Mouse (Mus musculus) CD4-positive helper T cell, adult 2 months (primary cell): ENCODE results near the gene Xpnpep1.

Experiments
- DNase-seq: peaks from one replicate; pipeline ENCODE4 v3.0.0-alpha.2; 2012; ENCODE audit warnings: low read depth, missing footprints, low spot score

The Xpnpep1 gene

DNA sequence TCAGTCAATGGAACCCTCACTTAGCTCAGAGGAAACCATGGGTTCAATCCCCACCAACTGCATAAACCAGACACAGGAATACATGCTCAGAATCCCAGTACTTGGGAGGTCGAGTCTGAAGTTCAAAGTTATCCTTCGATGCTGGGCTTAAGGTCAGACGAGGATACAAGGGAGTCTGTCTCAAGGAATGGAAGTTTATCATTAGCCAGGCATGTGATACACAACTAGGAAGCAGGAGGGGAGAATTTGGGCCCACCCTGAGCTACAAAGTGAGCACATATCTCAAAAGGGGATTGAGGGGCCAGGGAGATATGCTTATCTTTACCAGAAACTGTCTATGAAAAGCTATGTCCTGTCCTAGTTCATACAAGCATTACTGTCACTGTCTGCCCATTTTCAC, 7.4 kb downstream of the Xpnpep1 start:
- no peak for DNase-seq

DNA sequence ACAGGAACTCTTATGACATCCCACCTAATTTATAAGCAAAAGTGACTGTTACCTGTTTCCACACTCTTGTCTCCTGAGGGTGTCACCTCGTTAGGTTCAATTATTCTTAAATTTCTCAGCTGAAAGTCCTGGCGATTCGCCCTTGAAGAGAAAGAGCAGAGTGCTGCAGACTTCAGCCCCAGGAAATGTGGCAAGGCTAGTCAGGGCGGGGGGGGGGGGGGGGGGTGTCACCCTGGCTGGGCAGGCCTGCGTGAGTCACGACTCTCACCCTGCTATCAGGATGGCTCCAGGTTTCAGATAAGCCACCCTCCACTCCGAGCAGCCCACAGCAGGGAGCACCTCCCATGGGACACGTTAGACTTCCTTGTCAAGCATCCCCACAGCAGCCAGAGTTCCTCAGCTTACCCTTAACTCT, 8.1 kb downstream of the Xpnpep1 start:
- DNase-seq, result no peak

DNA sequence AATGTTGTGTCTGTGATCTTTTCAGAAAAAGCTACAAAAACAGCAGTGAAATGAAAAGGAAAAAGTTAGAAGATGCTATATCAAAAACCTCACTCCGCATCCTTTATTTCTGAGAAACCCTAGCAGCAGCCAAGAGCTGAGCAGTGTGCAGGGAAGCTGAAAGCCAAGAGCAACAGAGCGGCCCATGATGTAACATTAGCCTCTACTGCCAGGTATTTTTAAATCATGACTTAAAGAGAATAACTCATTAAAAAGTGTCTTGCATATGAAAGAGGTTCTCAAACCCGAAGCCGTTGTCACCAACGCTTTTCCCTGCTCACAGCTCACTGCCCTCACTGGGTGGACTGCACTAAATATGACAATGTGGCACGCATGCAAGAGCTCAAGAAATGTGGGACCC, 9.7 kb downstream of the Xpnpep1 start:
- no peak for DNase-seq

DNA sequence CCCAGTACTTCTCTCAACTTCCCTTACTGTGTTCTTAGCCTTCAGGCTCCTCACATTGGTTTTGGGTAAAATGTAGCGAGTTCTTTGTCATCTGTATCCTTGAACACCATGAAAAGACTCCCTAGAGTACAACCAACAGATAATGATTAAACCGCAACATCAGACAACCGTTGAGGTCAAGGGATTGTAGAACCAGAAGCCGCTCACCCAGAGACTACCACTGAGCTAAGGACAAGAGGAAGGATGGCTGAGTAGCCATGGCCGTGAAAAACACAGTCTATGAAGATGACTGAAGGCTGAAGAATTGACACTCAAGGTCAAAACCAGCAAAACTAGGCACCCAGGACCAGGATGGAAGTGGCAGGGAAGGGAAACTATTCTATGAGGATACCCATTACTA, 10.3 kb downstream of the Xpnpep1 start:
- no peak for DNase-seq

DNA sequence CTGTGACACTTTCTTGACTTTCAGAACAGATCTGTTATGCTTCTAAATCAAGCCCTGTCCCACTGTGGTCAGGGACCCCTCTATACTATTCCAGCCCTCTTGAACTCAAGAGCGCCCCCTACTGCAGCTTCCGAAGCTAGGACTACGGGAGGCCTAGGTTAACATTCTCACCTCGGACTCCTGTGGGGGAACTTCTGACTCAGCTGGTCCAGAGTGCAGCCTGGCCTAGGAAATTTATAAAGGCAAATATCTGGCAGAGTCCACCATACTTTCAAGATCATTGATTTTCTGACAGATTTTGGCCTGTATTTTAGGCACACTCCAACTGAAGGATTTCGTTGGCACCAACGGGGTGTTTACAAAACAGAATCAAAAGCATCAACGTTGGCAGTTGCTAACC, 11.0 kb downstream of the Xpnpep1 start:
- no peak for DNase-seq

DNA sequence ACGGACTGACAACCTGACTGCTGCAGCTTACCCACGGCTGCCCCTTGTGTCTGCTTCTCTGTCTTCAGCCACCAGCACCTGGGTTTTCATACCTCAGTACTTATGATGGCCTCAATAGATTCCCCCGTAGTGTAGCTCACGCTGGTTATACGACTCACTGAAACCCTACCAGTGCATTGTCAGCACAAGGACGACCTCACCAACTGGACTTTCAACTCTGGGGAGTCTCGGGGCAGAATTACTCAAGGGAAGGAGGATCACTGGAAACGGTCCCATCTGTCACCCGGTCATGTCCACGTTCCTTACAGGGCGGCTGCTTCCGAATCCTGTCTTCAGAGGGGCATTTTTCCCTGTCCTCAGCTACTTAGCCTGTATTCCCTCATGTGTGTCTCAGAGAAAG, 11.8 kb downstream of the Xpnpep1 start:
- DNase-seq, result no peak

DNA sequence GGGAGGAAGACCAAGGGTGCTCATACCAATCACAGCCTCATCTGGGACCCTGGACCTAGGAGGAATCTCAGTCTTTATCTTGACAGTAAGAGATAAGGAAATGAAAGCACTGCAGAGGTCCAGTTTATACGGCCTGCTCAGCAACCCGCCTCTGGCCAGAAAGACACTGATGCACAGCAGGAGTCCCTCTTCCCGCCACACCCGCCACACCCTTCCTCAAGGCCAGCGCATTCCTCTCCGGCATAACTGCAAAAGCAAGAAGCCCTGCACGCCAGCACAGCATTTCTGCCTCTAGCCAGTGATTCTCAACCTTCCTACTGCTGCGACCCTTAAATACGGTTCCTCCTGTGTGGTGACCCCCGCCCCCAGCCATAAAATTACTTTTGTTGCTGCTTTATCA, 16.8 kb downstream of the Xpnpep1 start:
- DNase-seq, result no peak

DNA sequence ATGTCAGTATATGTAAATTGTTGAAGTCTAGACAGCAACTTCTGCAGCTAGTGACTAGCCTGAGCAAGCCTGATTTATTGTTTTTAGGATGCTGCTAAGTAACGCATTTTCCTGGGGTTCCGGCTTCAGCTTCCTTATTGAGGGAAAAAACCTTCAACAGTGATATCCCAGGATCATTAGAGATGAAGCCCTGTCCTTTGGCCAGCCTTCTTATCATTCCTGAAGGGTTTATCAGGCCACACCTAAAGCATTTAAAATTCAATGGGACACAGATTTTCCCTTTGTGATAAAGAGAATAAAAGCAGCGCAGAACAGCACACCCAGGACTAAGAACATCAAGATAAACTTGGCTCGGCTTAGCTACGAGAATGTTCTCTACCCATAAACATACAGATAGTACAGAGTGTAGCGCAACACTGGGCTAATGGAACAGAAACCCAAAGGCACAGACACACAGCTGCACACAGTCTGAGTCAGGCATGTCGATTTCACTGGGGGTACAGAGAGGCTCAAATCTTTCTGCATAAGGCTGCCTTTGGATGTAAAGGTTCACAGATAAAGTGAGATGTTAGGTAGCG, 17.9 kb downstream of the Xpnpep1 start:
- DNase-seq, result no peak

DNA sequence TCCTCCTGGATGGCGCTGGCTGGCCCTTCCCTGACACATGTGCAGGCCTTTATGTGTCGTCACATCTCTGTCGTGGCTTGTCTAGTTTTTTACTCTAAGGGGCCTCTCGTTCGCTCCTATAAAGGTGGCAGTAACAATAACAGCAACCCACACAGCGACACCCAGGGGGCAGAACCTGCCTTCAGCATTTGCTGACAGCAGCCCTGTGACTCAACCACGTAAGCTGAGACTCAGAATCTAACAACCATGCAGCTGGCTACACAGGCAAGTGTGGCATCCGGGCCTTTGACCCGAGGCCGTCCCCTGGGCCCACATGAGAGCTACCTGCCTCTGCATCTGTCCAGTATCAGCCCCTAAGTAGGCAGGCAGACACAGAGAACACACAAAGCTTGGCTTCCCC, 18.5 kb downstream of the Xpnpep1 start:
- no peak for DNase-seq

DNA sequence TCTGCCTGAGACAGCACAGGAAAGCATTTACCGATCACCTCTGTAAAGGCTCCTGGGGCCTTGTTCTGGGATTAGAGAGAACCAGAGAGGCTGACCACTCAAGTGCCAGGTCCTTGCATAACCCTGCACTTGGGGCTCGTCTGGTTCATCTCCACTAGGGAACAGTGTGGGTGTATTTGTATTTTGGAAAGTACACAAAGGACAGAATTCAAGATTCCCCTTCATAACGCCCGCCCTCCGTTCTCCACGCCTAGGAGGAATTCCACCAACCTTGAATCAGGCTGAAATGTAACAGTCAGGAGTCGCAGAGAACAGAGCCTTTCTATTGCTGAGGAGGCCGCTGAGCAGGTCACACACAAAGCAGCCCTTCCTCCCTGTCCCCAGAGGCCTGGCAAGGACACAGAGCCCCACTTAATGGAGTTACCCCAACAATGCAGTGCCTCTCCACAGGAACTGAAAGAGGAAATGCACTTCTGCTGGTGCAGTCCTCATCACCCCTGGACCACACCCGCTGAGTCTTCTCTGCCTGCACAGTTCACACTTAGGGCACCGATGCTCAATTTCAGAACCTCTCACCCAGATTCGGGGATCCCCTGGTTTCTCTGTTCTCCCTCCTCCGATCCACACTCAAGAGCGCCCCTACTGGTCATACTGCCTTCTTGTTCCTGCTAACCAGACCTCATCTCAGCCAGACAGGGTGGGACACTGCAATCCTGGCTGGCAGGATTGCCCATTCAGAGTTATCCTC, 20.1 kb downstream of the Xpnpep1 start:
- peak; percentile 60 for DNase-seq

DNA sequence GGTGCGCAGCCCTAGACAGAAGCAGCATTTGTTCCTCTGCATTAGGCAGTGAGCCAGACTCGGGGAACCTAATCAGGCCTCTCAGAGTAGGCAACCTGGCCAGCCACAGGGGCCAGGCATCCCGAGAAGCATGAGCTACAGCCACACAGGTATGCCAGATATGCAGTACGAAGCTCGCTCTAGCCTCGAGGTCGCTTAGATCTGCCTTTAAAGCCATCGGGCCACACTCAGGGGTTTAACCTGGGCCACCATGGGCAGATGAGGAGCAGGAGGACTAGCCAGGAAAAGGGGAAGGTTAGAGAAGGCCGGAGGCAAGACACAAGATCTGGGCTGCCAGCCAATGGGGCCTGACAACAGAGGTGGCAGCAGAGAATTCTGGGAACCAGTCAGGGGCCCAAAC, 22.1 kb downstream of the Xpnpep1 start:
- DNase-seq, result no peak

DNA sequence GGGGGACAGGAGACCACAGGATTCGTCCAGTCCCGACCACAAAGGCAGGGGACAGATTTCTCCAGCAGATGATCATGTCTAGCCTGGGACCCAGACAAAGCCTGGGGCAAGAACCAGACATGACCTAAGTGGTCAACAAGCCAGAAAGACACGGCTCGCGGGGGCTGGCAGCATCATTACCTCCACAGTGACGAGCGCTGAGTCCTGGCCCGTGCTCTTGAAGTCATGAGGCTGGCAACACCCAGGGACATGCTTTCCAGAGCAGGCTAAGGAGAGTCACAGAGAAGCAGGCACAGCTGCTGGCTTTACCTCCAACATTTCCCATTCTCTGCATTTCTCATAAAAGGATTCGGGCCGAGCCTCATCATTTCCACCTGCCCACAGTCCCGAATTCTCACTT, 22.8 kb downstream of the Xpnpep1 start:
- no peak for DNase-seq

DNA sequence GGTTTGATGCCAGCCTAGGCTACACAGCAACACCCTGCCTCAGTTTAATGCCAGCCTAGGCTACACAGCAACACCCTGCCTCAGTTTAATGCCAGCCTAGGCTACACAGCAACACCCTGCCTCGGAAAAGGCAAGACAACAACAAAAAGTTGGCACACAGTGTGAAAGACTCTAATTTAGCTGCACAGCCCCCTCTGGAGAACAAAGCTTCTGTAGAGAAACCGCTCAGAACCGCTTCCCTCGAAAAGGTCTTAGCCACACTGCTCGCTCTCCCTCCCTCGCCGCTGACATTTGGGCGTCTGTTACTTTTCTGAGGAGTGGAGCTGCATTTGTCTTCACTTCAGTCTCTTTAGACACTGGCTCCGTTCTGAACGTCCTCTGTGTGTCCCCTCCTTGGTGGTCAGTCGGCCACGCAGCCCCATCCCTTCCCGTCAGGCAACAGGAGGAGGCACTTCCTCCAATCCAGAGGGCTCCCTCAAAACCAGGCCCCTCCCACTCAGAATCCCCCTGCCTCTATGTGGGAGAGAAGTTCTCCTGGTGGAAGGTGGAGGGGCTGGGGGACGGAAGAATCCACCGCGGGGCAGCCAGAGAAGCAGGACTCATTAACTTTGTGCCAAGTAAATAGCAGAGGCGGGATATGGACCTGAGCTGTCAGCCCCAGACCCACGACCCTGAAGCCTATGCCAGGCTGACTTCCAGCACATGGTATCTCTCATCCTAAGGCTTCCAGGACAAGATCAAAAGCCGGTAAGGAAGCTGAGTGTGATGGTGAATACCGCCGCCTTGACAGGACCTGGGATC, 24.9 kb downstream of the Xpnpep1 start:
- DNase-seq, result no peak

DNA sequence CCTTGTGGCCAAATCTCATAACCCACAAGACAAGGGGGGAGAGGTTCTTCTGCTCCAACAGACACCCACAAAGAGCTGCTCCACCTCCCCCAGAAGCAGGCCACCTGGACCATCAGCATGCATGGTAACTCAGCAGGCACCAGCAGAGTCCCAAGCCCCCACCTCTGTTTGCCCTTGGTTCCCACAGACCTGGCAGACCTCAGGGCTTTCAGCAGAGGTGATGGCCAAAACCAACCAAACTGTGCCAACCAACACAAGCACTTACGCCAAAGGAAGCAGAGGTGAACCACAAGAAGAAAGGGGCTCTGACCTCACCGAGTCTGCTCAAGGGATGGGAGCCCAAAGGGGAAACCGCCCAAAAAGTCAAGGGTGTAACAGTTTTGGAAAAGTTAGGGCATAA, 26.3 kb downstream of the Xpnpep1 start:
- no peak for DNase-seq

DNA sequence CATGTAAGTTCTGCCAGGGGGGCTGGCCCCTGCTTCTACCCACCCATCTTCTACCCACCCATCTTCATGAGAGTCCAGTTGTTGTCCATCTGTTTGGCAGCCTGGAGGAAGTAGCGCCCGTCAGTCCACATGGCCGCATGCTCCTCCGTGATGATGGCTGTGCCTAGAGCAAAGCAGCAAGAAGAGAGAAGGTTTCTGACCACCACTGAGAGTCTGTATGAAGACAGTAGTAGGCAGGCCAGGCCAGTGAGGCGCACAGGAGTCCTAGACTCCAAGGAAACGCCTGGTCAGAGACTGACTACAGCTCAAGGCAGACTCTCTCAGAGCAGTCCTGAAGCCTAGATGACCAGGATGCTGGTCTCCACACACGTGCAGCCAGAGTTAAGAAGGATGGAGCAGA, 26.7 kb downstream of the Xpnpep1 start:
- DNase-seq, result no peak

DNA sequence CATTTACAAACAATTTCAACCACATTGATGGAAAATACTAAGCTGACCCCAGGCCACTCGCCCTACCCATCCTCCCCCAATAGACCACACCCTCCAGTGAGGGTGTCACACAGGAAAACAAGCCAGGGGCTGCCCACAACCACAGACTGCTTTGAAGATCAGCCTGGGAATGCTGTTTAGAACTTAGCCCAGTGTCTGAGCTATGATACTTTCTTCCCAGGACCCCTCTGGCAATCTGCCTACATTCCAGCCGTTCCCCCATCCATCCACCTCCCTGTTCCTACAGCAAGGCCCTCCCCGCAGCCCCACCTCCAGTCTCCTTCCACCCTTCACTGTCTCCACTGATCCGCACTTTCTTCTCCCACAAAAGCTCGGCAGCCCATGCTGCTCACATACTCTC, 29.1 kb downstream of the Xpnpep1 start:
- no peak for DNase-seq

DNA sequence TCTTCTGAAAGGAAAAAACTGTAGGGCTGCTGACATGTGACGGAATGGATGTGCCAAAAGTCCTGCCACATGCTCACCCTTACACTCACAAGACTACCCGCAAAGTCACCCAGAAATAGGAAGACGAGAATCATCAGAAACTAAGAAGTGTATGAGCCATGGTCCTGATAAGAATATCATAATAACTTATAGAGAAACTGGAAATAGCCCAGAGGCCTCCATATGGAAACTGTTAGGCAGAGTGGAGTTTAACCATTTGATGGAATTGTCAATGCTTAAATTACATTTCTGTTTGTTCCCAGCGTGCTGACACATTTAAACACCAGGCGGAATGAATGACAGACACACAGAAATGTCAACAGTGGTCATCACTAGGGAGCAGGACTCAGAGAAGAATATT, 31.1 kb downstream of the Xpnpep1 start:
- no peak for DNase-seq

DNA sequence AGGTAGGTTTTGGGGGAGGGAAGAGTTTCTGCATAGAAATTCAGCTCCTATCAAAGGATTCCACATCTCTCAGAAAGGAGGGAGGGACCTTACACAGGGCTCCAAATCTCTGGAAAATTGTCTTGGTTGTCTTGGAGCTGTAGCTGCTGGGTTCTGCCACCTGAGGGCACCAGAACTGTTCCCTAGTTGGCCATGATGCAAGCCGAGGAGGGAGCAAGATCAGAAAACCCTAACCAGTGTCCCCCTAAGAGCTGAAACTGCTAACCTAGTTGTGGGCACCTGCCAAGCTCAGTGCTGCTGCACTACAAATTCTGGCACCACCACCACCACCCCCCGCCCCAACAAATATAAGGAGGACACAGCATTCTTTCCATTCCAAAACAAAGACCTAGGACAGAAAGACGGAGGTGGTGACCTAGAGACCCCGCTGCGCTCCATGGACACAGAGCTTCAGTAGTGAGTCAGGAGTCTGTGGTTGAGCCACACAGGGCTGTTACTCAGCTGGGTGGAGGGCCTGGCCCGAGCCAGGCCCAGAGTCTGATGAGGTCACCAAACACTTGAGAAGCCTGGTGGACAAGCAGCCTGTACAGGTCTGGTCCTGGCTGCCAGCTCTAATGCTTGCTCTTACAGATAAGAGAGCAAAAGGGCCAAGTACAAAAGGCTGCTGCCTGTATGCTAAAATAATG, 31.9 kb downstream of the Xpnpep1 start:
- DNase-seq, result no peak

DNA sequence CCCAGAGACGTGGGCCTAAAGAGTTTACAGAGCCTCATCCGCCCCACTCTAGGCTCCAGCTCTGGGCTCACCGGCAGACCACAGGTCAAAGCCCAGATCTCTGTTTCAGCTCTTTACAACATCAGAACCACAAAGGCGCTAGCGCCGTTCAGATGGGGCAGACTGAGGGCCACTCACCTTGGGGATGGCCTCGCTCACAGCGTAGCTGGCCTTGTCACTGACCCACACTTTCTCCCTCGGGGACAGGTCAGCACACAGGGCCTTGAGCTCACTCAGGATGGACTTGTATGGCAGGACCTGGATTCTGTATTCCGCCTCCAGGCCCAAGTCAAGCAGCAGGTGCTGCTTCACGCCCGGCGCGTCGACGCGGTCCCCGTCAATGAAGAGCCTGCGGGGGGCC, 34.0 kb downstream of the Xpnpep1 start:
- DNase-seq, result no peak

DNA sequence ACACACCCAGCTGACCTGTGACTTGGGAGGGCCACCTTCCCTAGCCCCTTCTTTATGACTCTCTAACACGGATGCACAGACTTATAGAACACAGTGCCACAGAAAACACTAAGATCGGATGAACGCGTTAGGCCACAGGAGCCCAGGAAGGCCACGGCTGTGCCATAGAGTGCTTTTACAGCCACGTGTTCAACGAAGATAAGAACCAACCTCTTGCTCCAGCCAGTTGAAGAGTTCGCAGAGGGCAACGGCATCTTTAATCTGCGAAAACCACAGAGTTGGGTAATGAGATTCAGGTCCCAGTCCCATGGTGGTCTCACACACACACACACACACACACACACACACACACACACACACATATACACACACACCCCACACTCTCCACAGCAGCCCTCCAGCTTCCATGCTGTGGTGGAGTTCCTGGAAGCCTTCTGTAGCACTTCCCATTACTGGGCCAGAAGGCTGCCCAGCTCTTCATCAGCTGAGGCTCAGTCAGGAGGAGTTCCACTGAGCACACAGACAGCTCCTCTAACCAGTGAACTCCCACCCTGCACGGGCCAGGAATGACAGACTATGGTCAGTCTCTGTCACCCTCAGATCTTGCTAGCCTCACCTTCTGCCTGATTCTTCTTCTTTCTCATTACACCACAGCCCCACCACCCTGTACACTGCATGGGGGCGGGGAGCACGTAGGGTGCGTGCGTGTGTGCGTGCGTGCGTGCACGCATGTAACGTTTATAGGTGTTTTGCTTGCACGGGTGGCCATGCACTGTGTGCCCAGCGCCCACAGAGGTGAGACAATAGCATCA, 36.3 kb downstream of the Xpnpep1 start:
- no peak for DNase-seq
